Mouse (Mus musculus) hindbrain, embryonic 16.5 days (tissue): Measurements from ENCODE around the gene Adra1b. TPM values are rescaled to one million over a fixed set of nuclear protein-coding genes. Genes with fewer than 3 reads are reported as not detected.
A peak's percentile ranks its signal among the peaks of the same experiment; 100 is the strongest.

ENCODE experiments used
- ATAC-seq: fragments of 200-750 bp; cut with Nextera tagmentation; 2 replicates; pipeline ENCODE4 v1.8.0; 2017; ENCODE audit warnings: moderate TSS enrichment, moderate library complexity
- H3K27ac ChIP-seq: fragments of 300-500 bp; sonication (generic); 2 replicates; pipeline ENCODE4 v1.5.1; 2014; ENCODE audit warnings: low read depth, mild to moderate bottlenecking, control low read depth, low read length, moderate library complexity
- H3K27me3 ChIP-seq: fragments of 300-500 bp; sonication (generic); replicated peaks from 2 replicates; pipeline ENCODE4 v1.6.1; 2014; ENCODE audit warnings: low read length; ENCODE audit not compliant: control insufficient read depth, insufficient read depth
- H3K36me3 ChIP-seq: fragments of 300-500 bp; sonication (generic); 2 replicates; pipeline ENCODE4 v1.6.1; 2014; ENCODE audit warnings: mild to moderate bottlenecking, low read length, moderate library complexity, mixed read lengths; ENCODE audit not compliant: control insufficient read depth, insufficient read depth
- H3K4me1 ChIP-seq: fragments of 300-500 bp; sonication (generic); 2 replicates; pipeline ENCODE4 v1.6.1; 2014; ENCODE audit warnings: low read depth, low read length; ENCODE audit not compliant: control insufficient read depth, insufficient read depth
- H3K4me2 ChIP-seq: fragments of 300-500 bp; sonication (generic); 2 replicates; pipeline ENCODE4 v1.6.1; 2014; ENCODE audit warnings: mild to moderate bottlenecking, low read length, control low read depth, moderate library complexity
- H3K4me3 ChIP-seq: fragments of 300-500 bp; sonication (generic); 2 replicates; pipeline ENCODE4 v1.5.1; 2014; ENCODE audit warnings: mild to moderate bottlenecking, low read length, control low read depth, moderate library complexity
- H3K9ac ChIP-seq: fragments of 300-500 bp; sonication (generic); 2 replicates; pipeline ENCODE4 v1.6.1; 2014; ENCODE audit warnings: low read depth, mild to moderate bottlenecking, control low read depth, low read length, moderate library complexity
- H3K9me3 ChIP-seq: fragments of 300-500 bp; sonication (generic); 2 replicates; pipeline ENCODE4 v1.6.1; 2014; ENCODE audit warnings: mild to moderate bottlenecking, low read length, moderate library complexity; ENCODE audit not compliant: control insufficient read depth
- WGBS: fragments of 180-500 bp; shearing (Covaris S2); extraction: QIAGEN DNeasy Blood & Tissue Kit; methylation state at CpG from one replicate; pipeline ENCODE4 v1.1.7; 2014; 5-methylcytosine and 5-hydroxymethylcytosine counted together
- polyA plus RNA-seq: library from polyadenylated mRNA; unstranded; fragments of >200 nt; fragmentation: Nextera tagmentation; extraction: Ambion mirVana; gene quantifications from 2 replicates; pipeline ENCODE4 v1.2.1, GENCODE M21; 2015

Gene Adra1b
- polyA plus RNA-seq, 1 experiment from 2014 or later = 19.4 TPM

DNA sequence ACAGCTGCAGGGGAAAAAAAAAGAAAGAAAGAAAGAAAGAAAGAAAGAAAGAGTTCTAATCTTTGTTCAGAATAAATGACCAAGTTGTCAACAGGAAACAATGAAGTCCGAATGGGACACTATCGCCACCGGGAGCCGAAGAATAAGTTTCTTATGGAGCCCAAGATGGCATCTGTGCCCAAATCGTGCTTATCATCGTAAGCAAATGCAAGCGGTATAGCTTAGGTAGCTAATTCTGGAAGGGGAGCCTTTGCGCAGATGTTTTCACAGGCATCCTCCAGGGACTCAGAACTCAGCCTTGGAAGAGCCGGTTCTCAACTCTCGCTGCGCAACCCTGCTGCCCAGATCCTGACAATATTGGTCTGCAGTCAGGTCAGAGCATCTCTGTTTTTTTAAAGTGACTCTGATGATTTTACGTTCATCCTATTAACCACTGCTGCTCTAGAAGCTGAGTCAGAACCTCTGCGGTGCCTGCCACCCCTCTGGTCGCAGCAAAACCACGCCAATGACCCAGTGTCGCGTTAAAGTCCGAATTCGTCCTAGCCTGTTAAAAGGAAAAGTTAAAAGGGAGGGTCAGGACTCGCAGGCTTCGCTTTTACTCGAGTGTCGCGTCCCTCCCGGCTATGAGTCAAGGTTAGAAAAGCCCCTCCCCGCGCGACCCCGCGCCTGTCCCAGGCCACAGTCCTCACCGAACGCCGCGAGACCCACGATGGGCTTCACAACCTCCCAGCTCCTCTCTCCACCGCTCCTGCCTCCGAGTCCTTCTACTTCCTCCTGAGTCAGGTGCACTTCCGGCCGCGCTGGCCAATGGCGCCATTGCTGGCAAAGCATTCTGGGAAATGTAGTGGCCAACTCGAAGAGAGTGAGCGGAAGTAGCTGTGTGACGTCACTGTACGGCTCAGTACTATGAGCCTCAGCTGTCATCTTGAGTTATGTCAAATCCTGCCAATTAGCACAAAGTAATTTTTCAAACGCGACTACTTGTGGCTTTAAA lies 153.5 kb downstream of the Adra1b start, which contains the start of gene Ttc1:
TSS of gene Ttc1 (minus strand) at position 776 of the 994 bp plus-strand sequence.
- peak; percentile 99 for ATAC-seq
- H3K36me3 ChIP-seq = peaks cover 21% of the 10 kb centered on the region
- peak within 1 kb of the TSS; percentile 52 for H3K4me3 ChIP-seq
- peak within 1 kb of the TSS; percentile 83 for H3K4me2 ChIP-seq
- peaks cover 8% of the 10 kb centered on the region for H3K4me1 ChIP-seq
- H3K9me3 ChIP-seq = no peaks in the 10 kb centered on the region
- WGBS = 3% methylated on average over 47 of the region's 47 CpGs
- H3K27me3 ChIP-seq = 0 out of 2 replicates have a peak, but pooled peaks cover 2% of the 10 kb centered on the region
- H3K9ac ChIP-seq = peak within 1 kb of the TSS; percentile 63
- peak within 1 kb of the TSS; percentile 1 for H3K27ac ChIP-seq

DNA sequence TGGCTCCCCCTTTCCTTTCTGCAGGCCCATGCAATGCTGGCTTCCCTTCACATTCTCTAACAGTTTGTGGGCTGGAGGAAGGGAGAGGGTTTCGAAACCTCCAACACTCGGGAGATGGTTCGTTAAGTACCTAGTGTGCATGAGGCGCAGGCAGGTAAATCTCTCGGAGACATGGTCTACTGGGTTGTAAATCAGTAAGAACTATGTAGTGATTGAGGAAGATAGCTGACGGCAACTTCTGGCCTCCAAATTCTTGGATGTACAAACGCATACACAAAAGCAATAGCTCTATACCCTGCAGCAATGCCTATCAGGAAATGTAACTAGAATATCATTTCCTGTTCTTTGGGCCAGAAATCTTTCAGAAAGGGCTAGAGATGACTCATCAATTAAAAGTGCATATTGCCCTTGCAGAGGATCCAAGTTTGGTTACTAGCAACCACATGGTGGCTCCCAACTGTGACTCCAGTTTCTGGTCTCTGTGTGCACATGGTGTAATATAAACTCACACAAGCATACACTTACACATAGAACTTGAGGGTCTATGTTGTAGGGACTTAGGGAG lies 172.2 kb downstream of the Adra1b start:
- no peak overlapping the region for H3K4me2 ChIP-seq
- H3K4me3 ChIP-seq = no peak overlapping the region
- H3K27ac ChIP-seq = no peak overlapping the region
- H3K36me3 ChIP-seq = peaks cover 15% of the 10 kb centered on the region
- H3K27me3 ChIP-seq = no peaks in the 10 kb centered on the region
- no peak for ATAC-seq
- WGBS = 85% methylated on average over 7 of the region's 7 CpGs
- H3K9me3 ChIP-seq = no peaks in the 10 kb centered on the region
- no peak overlapping the region for H3K9ac ChIP-seq
- H3K4me1 ChIP-seq = no peaks in the 10 kb centered on the region

DNA sequence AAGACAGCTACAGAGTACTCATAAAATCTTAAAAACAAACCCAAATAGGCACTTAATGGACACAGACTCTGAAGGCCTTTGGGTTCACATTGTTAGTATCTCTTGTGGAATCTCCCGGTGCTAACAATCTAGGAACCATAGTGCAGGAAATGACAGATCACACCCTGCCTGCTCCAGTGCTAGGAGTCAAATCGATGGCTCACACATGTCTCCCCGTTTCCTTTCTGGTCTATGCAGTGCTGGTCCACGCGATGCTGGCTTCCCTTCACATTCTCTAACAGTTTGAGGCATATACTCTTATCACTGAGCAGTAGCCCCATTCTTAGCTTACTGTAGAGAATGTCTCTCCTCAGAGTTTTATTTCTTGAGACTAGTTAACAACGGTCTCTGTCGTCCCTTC lies 173.2 kb downstream of the Adra1b start:
- Histone ChIP-seq H3K4me2 (no peak overlapping the region), H3K4me3 (no peak overlapping the region), H3K4me1 (no peaks in the 10 kb centered on the region), H3K27me3 (no peaks in the 10 kb centered on the region), H3K27ac (no peak overlapping the region), H3K36me3 (peaks cover 14% of the 10 kb centered on the region), H3K9ac (no peak overlapping the region), H3K9me3 (no peaks in the 10 kb centered on the region)
- ATAC-seq = no peak
- 84% methylated on average over 7 of the region's 7 CpGs for WGBS

Other genes with a start within 250 kb of the Adra1b start
- 12.5 and 20.3 TPM in 2 replicates for gene Pwwp2a, start 219.2 kb downstream of the Adra1b start, polyA plus RNA-seq
- gene Ttc1, start 153.2 kb downstream of the Adra1b start, polyA plus RNA-seq = 69.4 and 70.1 TPM in 2 replicates